Mouse (Mus musculus): ENCODE data around the gene Jade3.
"Not testable (repeated sequence)": the region's sequence is repeated elsewhere in the genome, so short reads cannot be mapped to it uniquely, and the experiment has no call there.

Gene Jade3

GRCm38 (mm10) chrX:20425140-20425838 is at the start of gene Jade3:
Jade3 (plus strand) TSS chrX:20425688.
- DNase-seq: peak; percentile 56

GRCm38 (mm10) chrX:20379347-20380014 is 46.0 kb upstream of the Jade3 start:
- no peak for DNase-seq

DNA sequence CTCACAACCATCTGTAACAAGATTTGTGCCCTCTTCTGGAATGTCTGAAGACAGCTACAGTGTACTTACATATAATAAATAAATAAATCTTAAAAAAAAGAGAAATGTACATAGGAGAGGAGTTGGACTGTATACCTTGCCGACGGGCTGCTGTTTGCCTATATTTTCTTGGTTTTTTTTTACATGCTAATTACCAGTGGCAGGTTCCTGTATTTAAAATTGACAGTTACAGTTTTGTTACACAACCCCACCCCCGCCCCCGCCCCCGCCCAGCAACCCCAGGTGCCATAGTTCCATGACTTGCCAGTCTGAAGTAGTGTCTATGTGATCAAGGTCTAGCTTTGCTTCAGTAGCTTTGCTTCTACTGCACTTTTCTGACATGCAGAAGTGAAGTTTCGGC is 43.2 kb upstream of the Jade3 start:
- DNase-seq: no peak

- DNase-seq: no peak
These were observed 38.5 kb upstream of the Jade3 start for GRCm38 (mm10) chrX:20387006-20387405.

GRCm38 (mm10) chrX:20391964-20392363 is 33.5 kb upstream of the Jade3 start:
- DNase-seq: not testable (repeated sequence)

DNA sequence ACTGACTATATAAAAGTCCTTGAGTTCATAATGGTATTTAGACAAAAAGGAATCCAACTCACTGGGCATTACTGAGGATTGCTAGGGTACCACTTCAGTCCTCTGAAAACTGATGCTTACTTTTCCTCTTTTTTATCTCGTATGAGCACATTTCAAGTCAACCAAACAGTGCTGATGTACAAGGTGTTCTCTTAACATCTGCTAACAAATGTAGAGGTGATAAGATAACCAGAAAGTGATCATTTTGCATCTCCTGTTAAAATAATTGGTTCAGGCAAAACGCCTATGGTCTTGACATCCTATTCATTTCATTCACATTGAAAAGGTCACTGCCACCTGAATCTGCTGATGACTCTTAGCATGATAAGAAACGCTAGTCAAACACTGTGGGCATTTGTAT is 32.5 kb upstream of the Jade3 start:
- DNase-seq: no peak

DNA sequence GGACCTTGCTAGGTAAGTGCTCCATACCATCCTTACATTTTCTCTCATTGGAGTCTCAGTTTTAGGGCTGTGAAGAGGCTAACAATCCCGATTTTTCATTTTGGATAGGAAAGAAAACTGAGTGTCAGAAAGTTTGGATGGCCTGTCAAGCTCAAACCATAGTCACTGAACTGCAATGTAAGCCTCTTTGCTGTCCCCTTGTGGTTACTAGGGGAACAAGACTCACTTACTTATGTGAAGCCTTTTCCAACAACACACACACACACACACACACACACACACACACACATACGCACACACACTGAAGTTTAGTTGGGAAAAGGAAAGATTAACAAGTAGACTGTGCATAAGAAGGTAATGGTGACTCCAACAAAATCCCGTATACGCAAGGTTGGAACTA is 21.4 kb upstream of the Jade3 start:
- DNase-seq: no peak

DNA sequence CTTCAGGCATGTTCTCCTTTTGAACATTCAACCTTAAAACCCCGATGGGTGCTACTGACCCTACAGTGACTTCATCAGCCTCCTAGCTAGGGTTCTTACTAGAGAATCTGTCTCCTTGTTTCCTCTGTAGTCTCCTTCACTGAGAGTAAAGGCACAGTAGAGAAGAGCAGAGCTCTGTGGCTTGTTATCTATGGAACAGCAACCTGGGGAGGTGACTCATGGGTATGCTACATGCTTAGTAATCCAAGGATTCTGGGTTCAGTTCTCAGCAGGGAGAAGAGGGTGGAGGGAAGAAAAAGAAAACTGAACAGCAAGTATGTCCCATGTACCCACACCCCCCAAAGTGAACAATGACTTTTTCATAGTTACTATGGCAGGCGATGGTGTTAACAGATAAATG is 18.6 kb upstream of the Jade3 start:
- DNase-seq: no peak

DNA sequence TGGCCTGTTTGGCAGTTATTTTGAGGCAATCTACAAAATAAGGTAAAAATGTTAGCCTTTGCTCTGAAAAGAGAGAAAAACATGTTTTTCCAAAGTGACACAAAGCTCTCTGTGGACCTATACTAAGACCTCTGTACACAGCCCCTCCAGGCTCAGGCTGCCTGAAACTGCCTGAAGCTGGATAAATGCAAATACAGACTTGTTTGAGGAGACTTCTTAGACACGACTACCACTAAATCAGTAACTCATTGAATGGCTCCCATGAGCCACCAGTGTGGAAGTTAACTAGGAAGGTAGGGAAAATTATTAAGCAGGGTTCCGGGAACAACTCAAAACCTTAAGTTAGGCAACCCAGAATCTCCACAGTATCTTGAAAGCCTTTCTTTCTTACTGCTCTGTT is 17.8 kb upstream of the Jade3 start:
- no peak for DNase-seq

GRCm38 (mm10) chrX:20411382-20411781 is 14.1 kb upstream of the Jade3 start:
- DNase-seq: no peak

- no peak for DNase-seq
These were observed 13.3 kb upstream of the Jade3 start for GRCm38 (mm10) chrX:20412221-20412620.

DNA sequence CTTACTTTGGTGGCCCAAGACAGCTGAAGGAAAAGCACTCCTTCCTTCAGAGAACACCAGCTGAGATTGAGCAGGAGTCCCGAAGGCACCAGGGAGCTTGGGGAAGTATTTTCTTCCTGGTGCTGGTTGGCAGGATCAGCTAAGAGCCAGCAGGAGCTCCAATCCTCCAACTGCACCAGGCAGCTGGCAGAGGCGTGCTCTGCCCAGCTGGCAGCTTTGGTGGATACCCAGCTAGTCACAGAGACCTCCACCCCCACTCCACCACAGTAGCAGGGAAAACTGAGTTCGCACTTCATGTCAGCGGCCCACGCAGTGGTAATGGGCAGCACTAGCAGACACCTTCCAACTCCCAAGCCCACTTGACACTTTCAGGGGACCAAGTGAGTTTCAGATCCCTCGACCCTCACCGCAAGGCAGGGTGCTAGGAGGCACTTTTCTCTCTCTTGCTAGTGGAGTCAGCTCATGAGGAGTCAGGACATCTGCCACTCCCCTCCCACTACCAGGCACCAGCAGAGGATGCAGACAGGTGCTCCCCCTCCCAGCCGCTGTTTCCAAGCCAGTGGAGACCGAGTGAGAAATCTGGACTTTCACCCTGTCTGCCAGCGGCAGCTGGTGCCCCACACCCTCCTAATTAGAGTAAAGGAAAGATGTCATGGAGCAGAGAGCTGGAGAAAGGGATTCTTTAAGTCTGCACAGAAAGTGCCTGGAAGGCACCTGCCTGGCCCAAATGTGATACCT is 10.4 kb upstream of the Jade3 start:
- no peak for DNase-seq

DNA sequence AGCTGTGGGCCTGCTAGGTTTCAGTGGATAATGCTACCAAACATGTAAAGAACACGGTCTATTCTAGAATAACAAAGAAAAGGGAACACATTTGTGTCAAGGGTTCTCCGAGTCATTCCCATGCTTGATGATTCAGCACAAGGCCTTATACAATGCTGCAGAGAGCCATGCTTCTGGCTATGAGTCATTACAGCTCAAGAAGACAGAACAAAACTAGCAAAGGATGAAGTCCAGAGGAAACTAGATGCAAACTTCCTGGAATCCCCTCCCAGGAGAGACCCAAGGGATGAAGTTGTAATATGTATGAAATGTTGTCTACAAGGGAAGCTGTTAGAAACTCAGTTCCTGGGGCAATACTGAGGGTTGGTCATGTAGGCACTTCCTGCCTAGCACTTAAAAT is 7.0 kb upstream of the Jade3 start:
- no peak for DNase-seq

DNA sequence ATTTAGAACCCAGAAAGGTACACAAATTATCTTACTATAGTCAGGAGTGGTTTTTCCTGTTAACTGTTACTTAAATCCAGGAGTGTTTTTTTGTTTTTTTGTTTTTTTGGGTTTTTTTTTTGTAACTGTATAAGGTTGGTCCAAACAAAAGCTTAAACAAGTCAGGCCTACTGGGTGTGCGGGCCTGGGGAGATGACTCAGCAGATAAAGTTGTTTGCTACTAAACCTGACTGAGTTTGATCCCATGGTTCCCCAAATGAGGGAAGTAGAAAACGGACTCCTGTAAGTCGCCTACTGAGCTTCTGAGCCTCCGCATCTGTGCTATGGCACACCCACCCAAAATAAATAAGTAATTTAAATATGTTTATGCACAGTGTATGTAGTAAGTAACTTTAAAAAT is 6.0 kb upstream of the Jade3 start:
- no peak for DNase-seq

DNA sequence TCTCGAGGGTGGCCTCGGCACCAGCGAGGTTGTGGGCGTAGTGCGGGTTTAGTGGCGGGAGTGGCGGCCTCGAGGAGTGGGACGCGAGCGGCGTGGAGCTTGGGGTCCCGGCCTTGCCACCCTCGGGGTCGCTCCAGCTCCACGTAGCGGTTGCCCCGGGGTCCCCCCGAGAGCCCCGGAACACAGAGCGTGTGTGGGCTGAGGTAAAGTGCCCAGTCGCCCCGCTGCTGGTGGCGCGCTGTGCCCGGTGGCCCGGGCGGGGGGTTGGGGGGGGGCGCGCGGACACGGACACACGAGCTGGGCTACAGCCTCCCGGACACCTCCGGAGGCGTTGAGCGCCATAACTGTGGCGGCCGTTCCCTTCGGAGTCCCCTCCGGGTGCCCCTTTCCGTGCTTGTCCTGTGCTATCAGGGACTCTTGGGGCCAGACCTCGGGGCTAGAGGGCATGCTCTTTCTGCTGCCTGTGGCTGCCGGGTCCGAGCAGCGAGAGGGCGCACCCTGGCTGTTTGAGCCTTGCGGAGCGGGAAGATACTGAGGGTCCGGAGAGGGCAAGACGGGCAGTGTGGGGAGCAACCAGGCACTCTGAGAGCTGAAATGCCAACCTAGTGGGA is 456 bp downstream of the Jade3 start:
- DNase-seq: peak; percentile 20

DNA sequence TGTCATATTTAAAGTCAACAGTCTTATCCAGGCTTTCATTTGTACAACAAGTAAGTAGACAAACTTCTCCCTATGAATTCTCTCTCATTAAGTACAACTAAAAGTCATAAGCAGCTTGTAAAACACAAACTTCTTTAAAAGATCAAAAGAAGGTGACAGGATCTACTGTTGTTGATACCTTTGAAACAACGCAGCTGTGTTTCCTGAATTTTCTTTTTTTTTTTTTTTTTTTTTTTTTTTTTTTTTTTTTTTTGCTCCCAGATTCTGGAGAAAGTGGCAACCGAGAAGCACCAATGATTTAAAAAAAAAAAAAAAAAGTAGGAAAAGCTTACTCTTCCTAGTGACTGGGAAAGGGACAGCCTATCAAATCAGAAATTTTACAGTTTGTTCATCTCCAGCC is 57.7 kb downstream of the Jade3 start:
- no peak for DNase-seq

GRCm38 (mm10) chrX:20497682-20498081 is 72.2 kb downstream of the Jade3 start:
- DNase-seq: no peak

DNA sequence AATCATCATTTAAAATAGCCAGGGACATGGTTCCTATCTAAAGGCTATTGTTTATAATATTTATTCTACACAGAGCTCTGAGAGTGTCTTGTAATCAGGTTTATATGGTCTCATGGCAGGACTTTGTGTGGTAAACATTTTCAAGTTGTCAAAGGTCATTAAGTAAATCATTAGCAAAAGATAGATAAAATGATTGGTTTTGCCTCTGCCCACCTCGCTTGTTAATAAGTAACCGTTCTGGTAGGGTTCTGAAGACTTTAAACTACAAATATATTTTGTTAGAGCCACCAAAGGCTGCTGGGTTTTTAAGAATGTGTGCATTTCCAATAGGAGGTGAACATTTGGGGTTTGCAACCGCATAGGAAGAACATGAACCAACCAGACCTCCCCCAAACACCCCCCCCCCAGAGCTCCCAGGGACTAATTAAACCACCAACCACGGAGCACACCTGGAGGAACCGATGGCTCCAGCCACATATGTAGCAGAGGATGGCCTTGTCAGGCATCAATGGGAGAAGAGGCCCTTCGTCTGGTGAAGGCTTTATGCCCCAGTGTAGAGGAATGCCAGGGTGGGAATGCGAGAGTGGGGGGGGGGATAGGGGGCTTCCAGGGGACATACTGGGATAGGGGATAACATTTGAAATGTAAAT is 94.9 kb downstream of the Jade3 start:
- no peak for DNase-seq

- no peak for DNase-seq
These were observed 96.1 kb downstream of the Jade3 start for GRCm38 (mm10) chrX:20521578-20521977.

GRCm38 (mm10) chrX:20532621-20533020 is 107.1 kb downstream of the Jade3 start:
- DNase-seq: no peak

DNA sequence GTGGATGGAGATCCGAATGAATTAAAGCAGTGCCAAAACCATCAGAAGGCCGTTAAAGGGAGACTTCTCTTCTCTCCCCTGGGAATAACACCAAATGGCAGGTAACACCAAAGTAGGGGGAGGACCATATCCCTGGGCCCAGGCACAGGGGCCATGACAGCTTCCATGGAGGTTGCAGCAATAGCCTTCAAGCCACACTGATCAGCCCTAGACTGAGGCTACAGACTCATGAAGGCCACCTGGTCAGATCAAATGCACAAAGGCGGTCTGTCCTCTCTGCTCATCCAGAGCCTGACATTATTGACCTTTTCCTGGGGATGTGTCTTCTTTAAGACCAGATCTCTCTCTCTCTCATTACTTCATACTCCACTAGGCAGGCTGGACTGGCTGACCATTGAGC is 118.4 kb downstream of the Jade3 start:
- DNase-seq: no peak

- no peak for DNase-seq
These were observed 122.1 kb downstream of the Jade3 start for GRCm38 (mm10) chrX:20547609-20548008.

Measured in cerebellum, adult 8-10 months (tissue).